Mouse (Mus musculus) liver, embryonic 16.5 days (tissue): Measurements from ENCODE around the gene Crat. TPM values are rescaled to one million over a fixed set of nuclear protein-coding genes. Genes with fewer than 3 reads are reported as not detected.

Source experiments
- ATAC-seq: fragments of 200-750 bp; cut with Nextera tagmentation; 2 replicates; pipeline ENCODE4 v1.8.0; 2017; ENCODE audit warnings: low read depth, mild to moderate bottlenecking, moderate number of reproducible peaks, moderate library complexity
- H3K27ac ChIP-seq: fragments of 300-500 bp; sonication (generic); 2 replicates; pipeline ENCODE4 v1.5.1; 2014; ENCODE audit warnings: mild to moderate bottlenecking, low read length
- H3K27me3 ChIP-seq: fragments of 300-500 bp; sonication (generic); 2 replicates; pipeline ENCODE4 v1.6.1; 2014; ENCODE audit warnings: low read depth, low read length, mixed read lengths; ENCODE audit not compliant: control insufficient read depth, insufficient read depth
- H3K36me3 ChIP-seq: fragments of 300-500 bp; sonication (generic); 2 replicates; pipeline ENCODE4 v1.6.1; 2014; ENCODE audit warnings: mild to moderate bottlenecking; ENCODE audit not compliant: control insufficient read depth, insufficient read depth
- H3K4me1 ChIP-seq: fragments of 300-500 bp; sonication (generic); 2 replicates; pipeline ENCODE4 v1.6.1; 2014; ENCODE audit warnings: low read depth, low read length, mixed read lengths; ENCODE audit not compliant: control insufficient read depth
- H3K4me2 ChIP-seq: fragments of 300-500 bp; sonication (generic); 2 replicates; pipeline ENCODE4 v1.6.1; 2014; ENCODE audit warnings: low read depth, low read length, mixed read lengths
- H3K4me3 ChIP-seq: fragments of 300-500 bp; sonication (generic); 2 replicates; pipeline ENCODE4 v1.5.1; 2014; ENCODE audit warnings: low read depth, mild to moderate bottlenecking, low read length
- H3K9ac ChIP-seq: fragments of 300-500 bp; sonication (generic); 2 replicates; pipeline ENCODE4 v1.6.1; 2014; ENCODE audit warnings: low read depth, low read length
- H3K9me3 ChIP-seq: fragments of 300-500 bp; sonication (generic); replicated peaks from 2 replicates; pipeline ENCODE4 v1.6.1; 2016; ENCODE audit warnings: low read length; ENCODE audit not compliant: control insufficient read depth
- WGBS: fragments of 180-500 bp; shearing (Covaris S2); extraction: QIAGEN DNeasy Blood & Tissue Kit; methylation state at CpG from one replicate; pipeline ENCODE4 v1.1.7; 2014; ENCODE audit not compliant: insufficient replicate concordance; 5-methylcytosine and 5-hydroxymethylcytosine counted together
- polyA plus RNA-seq: library from polyadenylated mRNA; unstranded; fragments of >200 nt; fragmentation: Nextera tagmentation; extraction: Ambion mirVana; gene quantifications from 2 replicates; pipeline ENCODE4 v1.2.1, GENCODE M21; 2015

Crat gene
- polyA plus RNA-seq, 1 experiment from 2014 or later = 31.3 TPM

DNA sequence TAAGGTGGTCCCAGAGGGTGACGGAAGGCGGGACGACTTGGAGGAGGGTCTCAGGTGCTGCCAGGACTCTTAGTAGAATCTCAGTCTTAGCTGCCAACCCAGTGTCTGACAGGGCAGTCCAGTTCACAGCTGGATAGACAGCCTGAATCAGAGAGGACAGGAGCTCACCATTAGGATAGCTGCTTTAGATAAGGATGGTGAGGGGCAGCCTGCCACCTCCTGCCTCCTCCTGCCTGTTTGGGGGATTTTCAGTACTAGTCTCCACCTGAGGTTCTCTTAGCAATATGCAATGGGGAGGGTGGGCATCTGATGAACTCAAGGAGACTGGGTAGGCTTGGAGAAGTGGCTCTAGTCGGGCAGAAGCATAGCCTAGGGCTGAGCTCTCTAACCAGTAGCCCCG is 932 bp downstream of the Crat start:
- Histone ChIP-seq H3K9me3 (no peaks in the 10 kb centered on the region), H3K27ac (peak overlapping the region; percentile 97), H3K27me3 (no peaks in the 10 kb centered on the region), H3K4me2 (peak overlapping the region; percentile 88), H3K4me3 (peak overlapping the region; percentile 99), H3K4me1 (peaks cover 36% of the 10 kb centered on the region), H3K9ac (peak overlapping the region; percentile 100), H3K36me3 (no peaks in the 10 kb centered on the region)
- no peak for ATAC-seq
- WGBS = 50% methylated on average over 5 of the region's 5 CpGs

GRCm38 (mm10) chr2:30414101-30414500 is 1.5 kb downstream of the Crat start:
- Histone ChIP-seq H3K4me1 (peaks cover 31% of the 10 kb centered on the region), H3K9me3 (no peaks in the 10 kb centered on the region), H3K4me2 (peak overlapping the region; percentile 88), H3K36me3 (no peaks in the 10 kb centered on the region), H3K4me3 (peak overlapping the region; percentile 99), H3K27ac (peak overlapping the region; percentile 20; the same call in 1 of the 2 replicates), H3K27me3 (no peaks in the 10 kb centered on the region), H3K9ac (peak overlapping the region; percentile 100)
- ATAC-seq = no peak
- 74% methylated on average over 4 of the region's 4 CpGs for WGBS

GRCm38 (mm10) chr2:30413038-30413973 is 2.3 kb downstream of the Crat start:
- 82% methylated on average over 16 of the region's 16 CpGs for WGBS
- Histone ChIP-seq H3K27ac (no peak overlapping the region), H3K4me3 (peak overlapping the region; percentile 99), H3K9me3 (no peaks in the 10 kb centered on the region), H3K4me2 (peak overlapping the region; percentile 88; the same call in 1 of the 2 replicates), H3K36me3 (no peaks in the 10 kb centered on the region), H3K27me3 (no peaks in the 10 kb centered on the region), H3K9ac (peak overlapping the region; percentile 30), H3K4me1 (peaks cover 23% of the 10 kb centered on the region)
- ATAC-seq = no peak

GRCm38 (mm10) chr2:30409454-30410176 is 6.0 kb downstream of the Crat start:
- Histone ChIP-seq H3K9ac (no peak overlapping the region), H3K36me3 (peaks cover 7% of the 10 kb centered on the region; the same call in 1 of the 2 replicates), H3K27ac (no peak overlapping the region), H3K4me1 (peaks cover 12% of the 10 kb centered on the region), H3K9me3 (no peaks in the 10 kb centered on the region), H3K4me2 (no peak overlapping the region), H3K27me3 (no peaks in the 10 kb centered on the region), H3K4me3 (no peak overlapping the region)
- WGBS = 68% methylated on average over 5 of the region's 5 CpGs
- ATAC-seq = peak; percentile 40; the same call in 1 of the 2 replicates

DNA sequence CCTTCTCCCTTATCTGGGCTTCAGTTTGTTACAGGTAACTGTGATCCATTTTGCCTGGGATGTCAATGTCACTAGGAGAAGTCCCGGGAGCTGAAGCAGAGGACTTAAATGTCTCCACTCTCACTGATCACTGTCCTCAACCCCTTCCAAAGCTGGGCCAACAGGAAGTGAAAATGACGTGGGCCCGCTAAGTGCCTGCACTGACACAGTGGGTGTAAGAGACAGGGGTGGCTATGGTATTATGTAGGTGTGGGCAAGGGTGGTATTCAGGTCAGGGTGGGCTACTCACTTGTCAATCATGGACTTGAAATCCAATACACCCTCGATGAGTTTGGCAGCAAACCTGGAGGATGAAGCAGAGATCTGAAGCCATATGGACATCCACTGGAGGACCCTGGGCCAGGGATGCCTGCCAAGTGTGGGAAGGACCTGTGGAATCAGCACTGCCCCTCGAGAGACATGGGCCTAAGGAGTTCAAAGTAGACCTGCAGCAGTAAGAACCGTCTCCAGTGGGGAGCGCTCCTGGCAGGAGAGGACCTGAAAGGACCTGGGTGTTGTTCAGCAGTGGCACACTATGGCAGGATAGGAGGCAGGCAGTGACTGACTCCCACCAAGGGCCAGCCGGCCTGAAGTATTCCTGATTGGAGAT is 7.0 kb downstream of the Crat start:
- no peaks in the 10 kb centered on the region for H3K9me3 ChIP-seq
- H3K4me1 ChIP-seq = peaks cover 1% of the 10 kb centered on the region
- 71% methylated on average over 8 of the region's 8 CpGs for WGBS
- ATAC-seq = no peak
- H3K9ac ChIP-seq = no peak overlapping the region
- H3K4me3 ChIP-seq = no peak overlapping the region
- no peaks in the 10 kb centered on the region for H3K27me3 ChIP-seq
- H3K36me3 ChIP-seq = peaks cover 7% of the 10 kb centered on the region; the same call in 1 of the 2 replicates
- no peak overlapping the region for H3K27ac ChIP-seq
- no peak overlapping the region for H3K4me2 ChIP-seq

DNA sequence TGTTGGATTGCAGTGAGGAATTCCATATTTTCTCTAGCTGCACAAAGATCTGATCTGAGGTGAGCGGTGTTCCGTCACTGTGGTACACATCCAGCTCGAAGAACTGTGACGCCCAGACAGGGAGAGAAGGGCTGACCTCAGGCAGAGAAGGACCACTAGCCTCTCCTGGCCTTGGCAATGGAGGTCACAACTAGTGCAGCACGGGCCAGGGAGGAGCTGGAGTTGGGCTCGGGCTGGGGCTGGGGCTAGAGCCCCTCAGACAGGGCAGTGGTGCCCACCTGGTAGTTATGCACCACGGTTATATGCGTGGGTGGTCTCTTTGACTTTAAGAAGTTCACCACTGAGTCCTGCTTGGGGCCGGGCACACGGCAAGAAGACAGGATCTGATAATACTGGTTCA is 7.8 kb downstream of the Crat start:
- Histone ChIP-seq H3K9ac (no peak overlapping the region), H3K27me3 (no peaks in the 10 kb centered on the region), H3K9me3 (no peaks in the 10 kb centered on the region), H3K36me3 (peaks cover 12% of the 10 kb centered on the region; the same call in 1 of the 2 replicates), H3K4me1 (no peaks in the 10 kb centered on the region), H3K27ac (no peak overlapping the region), H3K4me3 (no peak overlapping the region), H3K4me2 (no peak overlapping the region)
- ATAC-seq = no peak
- 67% methylated on average over 10 of the region's 10 CpGs for WGBS

- no peak for ATAC-seq
- Histone ChIP-seq H3K27ac (no peak overlapping the region), H3K9me3 (no peaks in the 10 kb centered on the region), H3K4me1 (no peaks in the 10 kb centered on the region), H3K36me3 (peaks cover 14% of the 10 kb centered on the region; the same call in 1 of the 2 replicates), H3K9ac (no peak overlapping the region), H3K4me3 (no peak overlapping the region), H3K4me2 (no peak overlapping the region), H3K27me3 (no peaks in the 10 kb centered on the region)
- WGBS = 57% methylated on average over 2 of the region's 2 CpGs
Measured at GRCm38 (mm10) chr2:30407221-30407620, 8.4 kb downstream of the Crat start.

GRCm38 (mm10) chr2:30403870-30404269 is 11.7 kb downstream of the Crat start:
- no peak overlapping the region for H3K9ac ChIP-seq
- 75% methylated on average over 1 of the region's 1 CpGs for WGBS
- H3K4me3 ChIP-seq = no peak overlapping the region
- no peak overlapping the region for H3K4me2 ChIP-seq
- no peaks in the 10 kb centered on the region for H3K4me1 ChIP-seq
- peaks cover 19% of the 10 kb centered on the region; the same call in 1 of the 2 replicates for H3K36me3 ChIP-seq
- H3K27ac ChIP-seq = no peak overlapping the region
- ATAC-seq = no peak
- H3K27me3 ChIP-seq = no peaks in the 10 kb centered on the region
- no peaks in the 10 kb centered on the region for H3K9me3 ChIP-seq
